19 mouse cellular contexts compared by ENCODE assay signal in the genomic region with DNA sequence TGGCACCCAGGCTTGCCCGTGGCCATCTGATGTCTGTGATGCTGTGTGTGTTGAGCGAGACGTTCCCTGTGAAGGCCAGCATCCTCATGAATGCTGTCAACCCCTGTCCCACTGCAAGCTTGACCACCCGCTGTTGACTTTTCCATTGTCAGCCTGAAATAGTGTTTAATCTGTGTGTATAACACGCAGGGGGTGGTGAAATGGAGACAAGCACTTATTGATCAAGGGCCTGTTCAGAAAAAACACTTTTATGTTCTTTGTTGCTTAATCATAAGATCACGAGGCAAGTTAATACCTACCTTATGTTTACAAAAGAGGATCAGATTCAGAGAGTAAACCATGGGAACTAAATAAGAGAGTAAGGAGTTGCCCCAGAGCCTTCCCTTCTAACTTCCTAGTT.
"Had no signal": no experiment of that assay in that cellular context is flagged by ENCODE, and none has a peak within 500 bp of the region (broad histone marks: within the 10 kb centered on the region; RNA-seq: fewer than 3 reads in every experiment).

No protein-coding gene starts in this region.

- H3K4me2 ChIP-seq: liver, embryonic 13.5 days; liver, embryonic 15.5 days; lung, embryonic 14.5 days; midbrain, embryonic 12.5 days; neural tube, embryonic 13.5 days; neural tube, embryonic 15.5 days had no signal

- H3K9ac ChIP-seq: liver, embryonic 13.5 days; liver, embryonic 15.5 days; lung, embryonic 14.5 days; midbrain, embryonic 12.5 days; neural tube, embryonic 13.5 days; neural tube, embryonic 15.5 days had no signal

- H3K4me1 ChIP-seq: liver, embryonic 13.5 days; liver, embryonic 15.5 days; neural tube, embryonic 13.5 days; neural tube, embryonic 15.5 days had no signal

- DNase-seq: liver, embryonic 13.5 days; lung, embryonic 14.5 days; lung, postnatal 14 days; midbrain, embryonic 14.5 days; retina, postnatal 1 day; right cerebral cortex, adult 18-20 months; right cerebral cortex, postnatal 25 days; right cerebral cortex, postnatal 4 days; spleen, adult 18-20 months; thymus, adult 18-20 months; thymus, postnatal 14 days; thymus, postnatal 36 days had no signal

- H3K9me3 ChIP-seq: liver, embryonic 13.5 days; liver, embryonic 15.5 days; midbrain, embryonic 10.5 days; midbrain, embryonic 12.5 days; neural tube, embryonic 13.5 days; neural tube, embryonic 15.5 days had no signal

- H3K27me3 ChIP-seq: liver, embryonic 13.5 days; liver, embryonic 15.5 days; midbrain, embryonic 12.5 days; neural tube, embryonic 13.5 days; neural tube, embryonic 15.5 days had no signal

- H3K4me3 ChIP-seq: liver, embryonic 13.5 days; liver, embryonic 15.5 days; midbrain, embryonic 10.5 days; midbrain, embryonic 12.5 days; myocyte; neural tube, embryonic 13.5 days; neural tube, embryonic 15.5 days had no signal

- ATAC-seq: midbrain, embryonic 16.5 days had no signal

- H3K36me3 ChIP-seq: liver, embryonic 13.5 days; liver, embryonic 15.5 days; neural tube, embryonic 15.5 days had no signal

- H3K27ac ChIP-seq: liver, embryonic 13.5 days; liver, embryonic 15.5 days; midbrain, embryonic 10.5 days; midbrain, embryonic 12.5 days; neural tube, embryonic 13.5 days; neural tube, embryonic 15.5 days had no signal
